ENCODE assay signal across 10 mouse cellular contexts in the genomic region with DNA sequence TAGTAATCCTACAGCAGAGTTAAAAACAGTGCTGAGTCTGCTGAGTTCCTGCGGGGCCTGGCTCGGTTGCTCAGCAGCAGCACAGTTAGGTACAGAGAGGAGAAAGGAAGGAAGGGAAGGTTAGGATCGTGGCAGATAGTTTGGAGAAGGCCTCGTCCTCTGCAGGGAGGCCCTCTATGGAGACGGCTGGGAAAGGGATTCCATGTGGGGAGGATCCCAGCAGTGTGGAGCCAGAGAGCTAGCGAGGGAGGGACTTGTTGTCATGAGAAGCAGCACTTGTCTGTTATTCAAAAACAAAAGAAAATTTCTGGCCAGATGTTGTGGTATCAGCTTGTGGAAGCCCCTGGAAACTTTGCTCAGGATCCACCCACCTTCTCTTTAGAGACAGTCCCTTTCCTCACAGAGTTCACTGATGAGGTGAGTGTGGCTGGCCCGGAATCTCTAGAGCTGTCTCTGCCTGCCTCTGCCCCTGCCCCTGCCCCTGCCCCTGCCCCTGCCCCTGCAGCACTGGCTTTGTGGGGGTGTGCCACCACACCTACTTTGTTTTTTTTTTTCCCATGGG. TPM values are rescaled to one million over a fixed set of nuclear protein-coding genes. Genes with fewer than 3 reads are reported as not detected.
DNase-seq lines count a peak whose midpoint lies in the region; ATAC-seq and TF ChIP-seq lines count a peak whose summit lies in the region.
"Had no signal": no experiment of that assay in that cellular context is flagged by ENCODE, and none has a peak within 500 bp of the region (broad histone marks: within the 10 kb centered on the region; RNA-seq: fewer than 3 reads in every experiment).

No protein-coding gene starts in this region.

- no peaks in the 10 kb centered on the region for H3K36me3 ChIP-seq in intestine, embryonic 15.5 days

- H3K27me3 ChIP-seq in intestine, embryonic 15.5 days (replicated peaks), result no peaks in the 10 kb centered on the region
- H3K27me3 ChIP-seq: Patski had no signal

- peak overlapping the region; percentile 37 for H3K27ac ChIP-seq in layer of hippocampus, adult 2 months
- H3K27ac ChIP-seq in intestine, embryonic 15.5 days, result peak overlapping the region; percentile 28; the same call in 1 of the 2 replicates

- no peaks in the 10 kb centered on the region for H3K9me3 ChIP-seq in intestine, embryonic 15.5 days

- WGBS in intestine, embryonic 15.5 days, result 26% methylated on average over 7 of the region's 7 CpGs

- DNase-seq in layer of hippocampus, adult 2 months (ENCODE audit: low spot score in 2 of 2), result no peak
- no peak for DNase-seq in layer of hippocampus, adult 9-11 months
- peak; percentile 38 for DNase-seq in T-cell, adult 2 months (ENCODE audit: low spot score)
- peak; percentile 49 for DNase-seq in gastrocnemius, postnatal 14 days
- DNase-seq in right cerebral cortex, adult 2 months (ENCODE audit: low spot score in 2 of 2), result no peak
- DNase-seq in spleen, postnatal 14 days (ENCODE audit: low spot score in 2 of 2), result no peak
- DNase-seq: cerebellum, adult 8-10 months had no signal

- peaks cover 33% of the 10 kb centered on the region for H3K4me1 ChIP-seq in intestine, embryonic 15.5 days (replicated peaks)

- intact Hi-C loops in gastrocnemius, postnatal 14 days (cut with DNase I; ENCODE audit: low total_unique reads), result loop anchor here (5.0 kb wide), 1 partner anchor 36 kb away; no protein-coding TSS in a partner anchor

- peak; percentile 42; the same call in 1 of the 2 replicates for ATAC-seq in intestine, embryonic 15.5 days
- no peak for ATAC-seq in cerebellum, adult (ENCODE audit: insufficient number of reproducible peaks, low FRiP score, low TSS enrichment)
- ATAC-seq: Patski had no signal

- no peak overlapping the region for H3K4me2 ChIP-seq in intestine, embryonic 15.5 days (replicated peaks)

- no peak for TF ChIP-seq CTCF in layer of hippocampus, adult 2 months (conservative IDR thresholded peaks at IDR 0.05)

- H3K4me3 ChIP-seq in layer of hippocampus, adult 2 months, result no peak overlapping the region
- no peak overlapping the region for H3K4me3 ChIP-seq in intestine, embryonic 15.5 days (replicated peaks)

- no peak overlapping the region for H3K9ac ChIP-seq in intestine, embryonic 15.5 days

RNA-seq across cellular contexts. Expression of gene Dyrk1a, which starts 11.1 kb away (rescaled TPM):
- total RNA-seq in layer of hippocampus, adult 2 months (2021), result 10 to 100 TPM; 95.0 to 98.9 TPM
- 10 to 100 TPM; 60.6 to 66.2 TPM for total RNA-seq in gastrocnemius, postnatal 14 days (2021)
- 8.1 and 8.7 TPM in 2 replicates for polyA plus RNA-seq in intestine, embryonic 15.5 days (2015; fragmentation: Nextera tagmentation; extraction: Ambion mirVana)

RNA-seq across cellular contexts. Expression of gene Vps26c, which starts 54.3 kb away (rescaled TPM):
- total RNA-seq in layer of hippocampus, adult 2 months (2021), result 10 to 100 TPM; 30.7 to 35.2 TPM
- 10 to 100 TPM; 11.8 to 14.9 TPM for total RNA-seq in gastrocnemius, postnatal 14 days (2021)
- 61.5 and 63.1 TPM in 2 replicates for polyA plus RNA-seq in intestine, embryonic 15.5 days (2015; fragmentation: Nextera tagmentation; extraction: Ambion mirVana)

Comparison
In these comparisons a context has a peak if more than half of its experiments do, and no peak if none do; other contexts are left out.
1. DNase-seq: peak in T-cell, adult 2 months (single experiment) and gastrocnemius, postnatal 14 days (single experiment); none in layer of hippocampus, adult 2 months (0 of 2), layer of hippocampus, adult 9-11 months (single experiment), right cerebral cortex, adult 2 months (0 of 2) and spleen, postnatal 14 days (0 of 2).